Mouse (Mus musculus): ENCODE data around the gene St6gal1. TPM values are rescaled to one million over a fixed set of nuclear protein-coding genes. Genes with fewer than 3 reads are reported as not detected.

Gene St6gal1
- polyA plus RNA-seq, 1 experiment from 2014 or later: 21.0 TPM

- Histone ChIP-seq H3K4me3 (ENCODE audit: low read depth, low read length) (no peak overlapping the region), H3K9ac (ENCODE audit: low read depth, low read length) (no peak overlapping the region), H3K9me3 (ENCODE audit: control insufficient read depth, low read length) (no peaks in the 10 kb centered on the region), H3K27me3 (replicated peaks; ENCODE audit: control insufficient read depth, insufficient read depth, low read length) (no peaks in the 10 kb centered on the region), H3K4me2 (ENCODE audit: low read depth, low read length) (no peak overlapping the region), H3K4me1 (ENCODE audit: control insufficient read depth, insufficient read depth, low read length) (peaks cover 31% of the 10 kb centered on the region), H3K36me3 (ENCODE audit: control insufficient read depth, insufficient read depth, low read length) (0 out of 2 replicates have a peak, but pooled peaks cover under 1% of the 10 kb centered on the region), H3K27ac (replicated peaks; ENCODE audit: low read depth, low read length) (no peak overlapping the region)
- 70% methylated on average over 14 of the region's 14 CpGs for WGBS
- DNase-seq (ENCODE audit: low spot score): no peak
- ATAC-seq (ENCODE audit: low read depth): no peak
Measured at GRCm38 (mm10) chr16:23271746-23272520, 47.4 kb downstream of the St6gal1 start.

DNA sequence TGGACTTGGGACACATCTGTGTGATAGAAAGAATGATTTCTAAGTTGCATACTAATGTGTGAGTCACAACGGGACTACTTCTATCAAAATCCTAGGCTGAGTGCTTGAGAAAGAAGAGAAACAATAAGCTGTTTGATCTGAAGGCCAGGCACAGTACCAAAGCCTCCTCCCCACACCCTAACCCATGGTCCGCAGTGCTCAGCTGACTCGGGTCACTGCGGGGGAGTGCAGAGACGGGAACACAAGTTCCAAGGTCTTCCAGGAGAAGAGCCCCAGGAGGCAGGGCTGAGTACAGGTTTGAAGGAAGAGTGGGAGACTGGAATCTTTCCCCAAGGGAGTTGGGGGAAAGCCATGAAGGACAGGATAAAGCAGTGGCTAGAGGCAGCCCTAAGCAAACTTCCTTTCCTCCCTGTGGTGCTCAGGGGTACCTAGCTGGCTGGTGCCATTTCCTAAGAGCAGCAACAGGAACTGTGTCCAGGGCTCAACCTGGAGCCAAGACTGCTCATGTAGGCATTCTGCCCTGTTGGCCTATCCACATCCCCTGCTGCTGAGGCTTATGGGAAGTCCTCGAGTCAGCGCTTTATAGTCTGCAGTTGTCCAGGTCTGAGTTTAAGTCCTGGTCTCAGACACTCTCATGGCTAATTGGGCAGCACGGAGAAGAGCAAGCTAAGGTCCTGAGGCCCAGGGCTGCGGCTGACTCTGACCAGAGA lies 48.1 kb downstream of the St6gal1 start:
- Histone ChIP-seq H3K4me3 (ENCODE audit: low read depth, low read length) (no peak overlapping the region), H3K9me3 (ENCODE audit: control insufficient read depth, low read length) (no peaks in the 10 kb centered on the region), H3K27me3 (replicated peaks; ENCODE audit: control insufficient read depth, insufficient read depth, low read length) (no peaks in the 10 kb centered on the region), H3K4me2 (ENCODE audit: low read depth, low read length) (no peak overlapping the region), H3K9ac (ENCODE audit: low read depth, low read length) (no peak overlapping the region), H3K27ac (replicated peaks; ENCODE audit: low read depth, low read length) (no peak overlapping the region; the same call in 1 of the 2 replicates), H3K4me1 (ENCODE audit: control insufficient read depth, insufficient read depth, low read length) (peaks cover 31% of the 10 kb centered on the region), H3K36me3 (ENCODE audit: control insufficient read depth, insufficient read depth, low read length) (no peaks in the 10 kb centered on the region)
- ATAC-seq (ENCODE audit: low read depth) (no peak), DNase-seq (ENCODE audit: low spot score) (no peak)
- WGBS: 58% methylated on average over 9 of the region's 9 CpGs

DNA sequence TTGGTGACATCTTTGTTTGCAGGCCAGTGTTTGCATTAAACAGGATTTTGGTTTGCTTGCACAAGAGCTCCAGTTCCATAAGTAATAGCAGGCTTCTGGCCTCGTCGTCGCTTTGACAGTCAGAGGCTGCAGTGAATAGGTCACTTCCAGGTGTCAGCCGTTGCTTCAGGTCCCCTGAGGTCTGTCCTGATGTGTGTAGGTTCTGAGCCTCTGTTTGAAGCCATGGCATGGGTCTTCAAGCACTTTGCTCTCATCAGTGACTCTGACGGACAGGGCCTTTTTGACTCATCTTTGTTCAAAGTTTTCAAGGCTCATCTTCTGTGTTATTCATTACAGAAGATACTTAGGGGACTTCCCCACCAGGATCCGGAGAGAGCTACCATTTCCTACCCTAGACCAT lies 49.5 kb downstream of the St6gal1 start:
- no peaks in the 10 kb centered on the region for H3K9me3 ChIP-seq (ENCODE audit: control insufficient read depth, low read length)
- no peaks in the 10 kb centered on the region for H3K36me3 ChIP-seq (ENCODE audit: control insufficient read depth, insufficient read depth, low read length)
- H3K27ac ChIP-seq (replicated peaks; ENCODE audit: low read depth, low read length): no peak overlapping the region
- H3K4me2 ChIP-seq (ENCODE audit: low read depth, low read length): no peak overlapping the region
- peaks cover 31% of the 10 kb centered on the region for H3K4me1 ChIP-seq (ENCODE audit: control insufficient read depth, insufficient read depth, low read length)
- H3K4me3 ChIP-seq (ENCODE audit: low read depth, low read length): no peak overlapping the region
- 79% methylated on average over 6 of the region's 6 CpGs for WGBS
- H3K9ac ChIP-seq (ENCODE audit: low read depth, low read length): no peak overlapping the region; the same call in 1 of the 2 replicates
- DNase-seq (ENCODE audit: low spot score) (no peak), ATAC-seq (ENCODE audit: low read depth) (no peak)
- no peaks in the 10 kb centered on the region for H3K27me3 ChIP-seq (replicated peaks; ENCODE audit: control insufficient read depth, insufficient read depth, low read length)

GRCm38 (mm10) chr16:23274606-23275310 lies 50.2 kb downstream of the St6gal1 start:
- Histone ChIP-seq H3K27me3 (replicated peaks; ENCODE audit: control insufficient read depth, insufficient read depth, low read length) (no peaks in the 10 kb centered on the region), H3K4me1 (ENCODE audit: control insufficient read depth, insufficient read depth, low read length) (peaks cover 23% of the 10 kb centered on the region), H3K9me3 (ENCODE audit: control insufficient read depth, low read length) (no peaks in the 10 kb centered on the region), H3K9ac (ENCODE audit: low read depth, low read length) (no peak overlapping the region), H3K27ac (replicated peaks; ENCODE audit: low read depth, low read length) (no peak overlapping the region), H3K4me3 (ENCODE audit: low read depth, low read length) (no peak overlapping the region), H3K36me3 (ENCODE audit: control insufficient read depth, insufficient read depth, low read length) (no peaks in the 10 kb centered on the region), H3K4me2 (ENCODE audit: low read depth, low read length) (no peak overlapping the region)
- DNase-seq (ENCODE audit: low spot score) (no peak), ATAC-seq (ENCODE audit: low read depth) (no peak)
- 91% methylated on average over 7 of the region's 7 CpGs for WGBS

- Histone ChIP-seq H3K4me3 (ENCODE audit: low read depth, low read length) (no peak overlapping the region), H3K27ac (replicated peaks; ENCODE audit: low read depth, low read length) (no peak overlapping the region), H3K9me3 (ENCODE audit: control insufficient read depth, low read length) (no peaks in the 10 kb centered on the region), H3K4me2 (ENCODE audit: low read depth, low read length) (no peak overlapping the region), H3K9ac (ENCODE audit: low read depth, low read length) (no peak overlapping the region), H3K4me1 (ENCODE audit: control insufficient read depth, insufficient read depth, low read length) (peaks cover 14% of the 10 kb centered on the region), H3K36me3 (ENCODE audit: control insufficient read depth, insufficient read depth, low read length) (no peaks in the 10 kb centered on the region), H3K27me3 (replicated peaks; ENCODE audit: control insufficient read depth, insufficient read depth, low read length) (no peaks in the 10 kb centered on the region)
- no peak for DNase-seq (ENCODE audit: low spot score)
- ATAC-seq (ENCODE audit: low read depth): no peak
- WGBS: 90% methylated on average over 2 of the region's 2 CpGs
Measured at GRCm38 (mm10) chr16:23275661-23276060, 51.1 kb downstream of the St6gal1 start.

DNA sequence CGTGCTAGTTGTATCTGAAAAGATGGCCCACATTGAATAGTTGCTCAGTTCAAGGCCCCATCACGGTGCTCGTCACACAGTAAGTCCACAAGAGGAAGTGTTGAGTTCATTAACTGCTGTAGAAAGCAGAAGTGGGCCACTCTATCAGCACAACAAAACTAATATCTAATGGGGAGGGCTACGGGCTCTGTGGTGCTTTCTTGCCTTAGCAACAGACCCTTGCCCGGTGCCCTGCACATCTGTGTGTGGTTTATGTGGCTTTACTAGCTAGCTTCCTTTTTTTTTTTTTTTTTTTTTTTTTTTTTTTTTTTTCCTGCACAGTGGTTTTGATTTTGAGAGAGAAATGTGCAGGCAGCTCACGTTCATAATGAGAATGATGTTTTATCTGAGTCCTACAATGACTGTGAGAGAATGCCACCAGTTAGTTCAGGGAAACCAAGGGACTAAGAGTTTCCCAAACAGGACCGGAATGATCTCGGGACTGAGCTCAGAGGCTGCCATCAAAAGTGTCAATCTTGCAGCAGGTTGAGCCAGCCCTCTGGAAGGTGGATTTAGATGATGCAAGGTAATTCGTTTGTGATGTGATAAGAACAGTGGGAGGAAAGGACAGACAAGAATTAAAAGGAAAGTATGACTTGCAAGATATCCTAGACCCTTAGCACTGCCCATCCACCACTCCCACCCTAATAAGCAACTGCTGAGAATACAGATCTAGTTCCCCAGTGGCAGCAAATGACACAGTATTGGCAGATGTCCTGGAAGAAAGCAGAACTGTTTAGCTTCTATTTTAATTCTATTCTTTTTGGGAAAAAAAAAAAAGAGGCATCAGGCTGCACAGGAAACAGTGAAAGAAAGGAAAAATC lies 55.6 kb downstream of the St6gal1 start:
- no peak overlapping the region for H3K4me2 ChIP-seq (ENCODE audit: low read depth, low read length)
- ATAC-seq (ENCODE audit: low read depth) (no peak), DNase-seq (ENCODE audit: low spot score) (no peak)
- no peaks in the 10 kb centered on the region for H3K27me3 ChIP-seq (replicated peaks; ENCODE audit: control insufficient read depth, insufficient read depth, low read length)
- 50% methylated on average over 9 of the region's 9 CpGs for WGBS
- no peaks in the 10 kb centered on the region; the same call in 1 of the 2 replicates for H3K4me1 ChIP-seq (ENCODE audit: control insufficient read depth, insufficient read depth, low read length)
- no peak overlapping the region for H3K4me3 ChIP-seq (ENCODE audit: low read depth, low read length)
- no peaks in the 10 kb centered on the region for H3K36me3 ChIP-seq (ENCODE audit: control insufficient read depth, insufficient read depth, low read length)
- no peak overlapping the region for H3K27ac ChIP-seq (replicated peaks; ENCODE audit: low read depth, low read length)
- H3K9ac ChIP-seq (ENCODE audit: low read depth, low read length): no peak overlapping the region
- H3K9me3 ChIP-seq (ENCODE audit: control insufficient read depth, low read length): no peaks in the 10 kb centered on the region

GRCm38 (mm10) chr16:23280742-23281090 lies 56.2 kb downstream of the St6gal1 start:
- H3K27me3 ChIP-seq (replicated peaks; ENCODE audit: control insufficient read depth, insufficient read depth, low read length): no peaks in the 10 kb centered on the region
- no peak overlapping the region for H3K9ac ChIP-seq (ENCODE audit: low read depth, low read length)
- no peaks in the 10 kb centered on the region for H3K36me3 ChIP-seq (ENCODE audit: control insufficient read depth, insufficient read depth, low read length)
- no peak overlapping the region for H3K4me3 ChIP-seq (ENCODE audit: low read depth, low read length)
- DNase-seq (ENCODE audit: low spot score) (no peak), ATAC-seq (ENCODE audit: low read depth) (no peak)
- no peaks in the 10 kb centered on the region; the same call in 1 of the 2 replicates for H3K4me1 ChIP-seq (ENCODE audit: control insufficient read depth, insufficient read depth, low read length)
- no peaks in the 10 kb centered on the region for H3K9me3 ChIP-seq (ENCODE audit: control insufficient read depth, low read length)
- H3K4me2 ChIP-seq (ENCODE audit: low read depth, low read length): no peak overlapping the region
- no peak overlapping the region for H3K27ac ChIP-seq (replicated peaks; ENCODE audit: low read depth, low read length)
- 72% methylated on average over 4 of the region's 4 CpGs for WGBS

DNA sequence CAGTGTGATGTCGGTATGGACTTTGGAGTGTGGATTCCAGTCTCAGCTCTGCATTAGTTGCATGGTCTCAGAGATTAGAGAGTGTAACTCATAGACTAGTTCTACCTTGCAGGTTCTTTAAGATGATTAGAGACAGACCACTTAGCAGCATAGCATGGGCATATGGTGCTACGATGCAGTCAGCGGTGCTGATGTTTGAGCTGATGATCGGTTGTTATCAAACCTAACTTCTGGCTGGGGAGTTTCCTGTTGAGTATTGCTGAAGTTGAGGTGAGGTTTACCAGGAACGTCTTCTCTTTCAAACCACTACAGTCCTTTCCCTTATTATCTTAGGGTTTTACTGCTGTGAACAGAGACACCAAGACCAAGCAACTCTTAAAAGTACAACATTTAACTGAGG lies 57.7 kb downstream of the St6gal1 start:
- WGBS: 94% methylated on average over 5 of the region's 5 CpGs
- Histone ChIP-seq H3K4me2 (ENCODE audit: low read depth, low read length) (no peak overlapping the region), H3K36me3 (ENCODE audit: control insufficient read depth, insufficient read depth, low read length) (no peaks in the 10 kb centered on the region), H3K4me3 (ENCODE audit: low read depth, low read length) (no peak overlapping the region), H3K9ac (ENCODE audit: low read depth, low read length) (no peak overlapping the region), H3K9me3 (ENCODE audit: control insufficient read depth, low read length) (no peaks in the 10 kb centered on the region), H3K27me3 (replicated peaks; ENCODE audit: control insufficient read depth, insufficient read depth, low read length) (no peaks in the 10 kb centered on the region), H3K27ac (replicated peaks; ENCODE audit: low read depth, low read length) (no peak overlapping the region), H3K4me1 (ENCODE audit: control insufficient read depth, insufficient read depth, low read length) (no peaks in the 10 kb centered on the region; the same call in 1 of the 2 replicates)
- no peak for ATAC-seq (ENCODE audit: low read depth)
- no peak for DNase-seq (ENCODE audit: low spot score)
